Mouse (Mus musculus) cerebellum, adult 11 months (tissue): ENCODE results near the gene Tmem59l.
"Not testable (repeated sequence)": the region's sequence is repeated elsewhere in the genome, so short reads cannot be mapped to it uniquely, and the experiment has no call there.

Experiments
- DNase-seq: peaks from one replicate; pipeline ENCODE4 v3.0.0; 2022

Tmem59l gene

GRCm38 (mm10) chr8:70486941-70487520 is at the start of gene Tmem59l:
TSS of gene Tmem59l (minus strand) at chr8:70487358.
- peak; percentile 73 for DNase-seq

- DNase-seq, result no peak
These were observed 48.5 kb upstream of the Tmem59l start for GRCm38 (mm10) chr8:70535701-70536100.

- DNase-seq, result no peak
These were observed 48.1 kb upstream of the Tmem59l start for GRCm38 (mm10) chr8:70535221-70535620.

GRCm38 (mm10) chr8:70534281-70534680 is 47.1 kb upstream of the Tmem59l start:
- DNase-seq, result no peak

- DNase-seq, result no peak
These were observed 43.2 kb upstream of the Tmem59l start for GRCm38 (mm10) chr8:70530314-70530713.

- no peak for DNase-seq
These were observed 42.6 kb upstream of the Tmem59l start for GRCm38 (mm10) chr8:70529741-70530161.

- DNase-seq, result no peak
These were observed 42.1 kb upstream of the Tmem59l start for GRCm38 (mm10) chr8:70529299-70529698.

- DNase-seq, result no peak
These were observed 41.1 kb upstream of the Tmem59l start for GRCm38 (mm10) chr8:70528182-70528797.

- DNase-seq, result peak; percentile 98
These were observed 40.5 kb upstream of the Tmem59l start, which contains the start of the genes Fkbp8 and Kxd1 for GRCm38 (mm10) chr8:70527512-70528181. TSS of gene Fkbp8 (plus strand) at chr8:70527724. TSS of gene Kxd1 (minus strand) at chr8:70527956.

- no peak for DNase-seq
These were observed 40.0 kb upstream of the Tmem59l start for GRCm38 (mm10) chr8:70527111-70527511.

GRCm38 (mm10) chr8:70522592-70523403 is 35.6 kb upstream of the Tmem59l start:
- DNase-seq, result peak; percentile 95

GRCm38 (mm10) chr8:70519606-70520005 is 32.4 kb upstream of the Tmem59l start:
- DNase-seq, result no peak

- no peak for DNase-seq
These were observed 31.9 kb upstream of the Tmem59l start for GRCm38 (mm10) chr8:70519043-70519442.

GRCm38 (mm10) chr8:70517940-70518643 is 30.9 kb upstream of the Tmem59l start:
- no peak for DNase-seq

GRCm38 (mm10) chr8:70513441-70513840 is 26.3 kb upstream of the Tmem59l start:
- no peak for DNase-seq

- no peak for DNase-seq
These were observed 25.2 kb upstream of the Tmem59l start for GRCm38 (mm10) chr8:70512253-70512903.

- no peak for DNase-seq
These were observed 24.6 kb upstream of the Tmem59l start for GRCm38 (mm10) chr8:70511770-70512169.

GRCm38 (mm10) chr8:70511174-70511573 is 24.0 kb upstream of the Tmem59l start:
- not testable (repeated sequence) for DNase-seq

GRCm38 (mm10) chr8:70510228-70510915 is 23.2 kb upstream of the Tmem59l start, which contains the start of gene Uba52:
TSS of gene Uba52 (minus strand) at chr8:70510801.
- peak; percentile 98 for DNase-seq

- DNase-seq, result no peak
These were observed 22.3 kb upstream of the Tmem59l start for GRCm38 (mm10) chr8:70509281-70509952.

- DNase-seq, result no peak
These were observed 19.9 kb upstream of the Tmem59l start for GRCm38 (mm10) chr8:70507027-70507393.
